Mouse (Mus musculus) cerebellum, postnatal 25 days (tissue): ENCODE data around the gene Naa30.
"Not testable (repeated sequence)": the region's sequence is repeated elsewhere in the genome, so short reads cannot be mapped to it uniquely, and the experiment has no call there.

Source experiments
- DNase-seq, 2 experiments: peaks; one replicate each; pipeline ENCODE4 v3.0.0; 2021; ENCODE audit warnings: mixed read lengths in 2 of 2

Naa30 gene

GRCm38 (mm10) chr14:49171867-49172581 is at the start of gene Naa30:
TSS of gene Naa30 (plus strand) at chr14:49172226.
- DNase-seq: peak; percentile 95 to 97

- no peak for DNase-seq
Measured at GRCm38 (mm10) chr14:49127162-49127779, 44.8 kb upstream of the Naa30 start.

- DNase-seq: no peak
Measured at GRCm38 (mm10) chr14:49128544-49129263, 43.3 kb upstream of the Naa30 start.

- no peak for DNase-seq
Measured at GRCm38 (mm10) chr14:49132391-49132790, 39.6 kb upstream of the Naa30 start.

- DNase-seq: no peak
Measured at GRCm38 (mm10) chr14:49138171-49138570, 33.9 kb upstream of the Naa30 start.

- no peak for DNase-seq
Measured at GRCm38 (mm10) chr14:49140756-49141155, 31.3 kb upstream of the Naa30 start.

- DNase-seq: peak; percentile 48 to 80
Measured at GRCm38 (mm10) chr14:49153801-49154200, 18.2 kb upstream of the Naa30 start.

- DNase-seq: no peak
Measured at GRCm38 (mm10) chr14:49155572-49155971, 16.5 kb upstream of the Naa30 start.

- no peak for DNase-seq
Measured at GRCm38 (mm10) chr14:49158143-49158925, 13.7 kb upstream of the Naa30 start.

GRCm38 (mm10) chr14:49171286-49171685 is 740 bp upstream of the Naa30 start:
- DNase-seq: peak in 1 of 2 experiments; percentile 8

GRCm38 (mm10) chr14:49172582-49172988 is 559 bp downstream of the Naa30 start:
- no peak for DNase-seq

GRCm38 (mm10) chr14:49173290-49174135 is 1.5 kb downstream of the Naa30 start:
- peak; percentile 11 to 14 for DNase-seq

- no peak for DNase-seq
Measured at GRCm38 (mm10) chr14:49179736-49180135, 7.7 kb downstream of the Naa30 start.

- DNase-seq: no peak
Measured at GRCm38 (mm10) chr14:49186270-49186669, 14.2 kb downstream of the Naa30 start.

GRCm38 (mm10) chr14:49197031-49197527 is 25.1 kb downstream of the Naa30 start:
- no peak for DNase-seq

GRCm38 (mm10) chr14:49201073-49201778 is 29.2 kb downstream of the Naa30 start:
- no peak for DNase-seq

GRCm38 (mm10) chr14:49210215-49210614 is 38.2 kb downstream of the Naa30 start:
- DNase-seq: not testable (repeated sequence)

GRCm38 (mm10) chr14:49218677-49219076 is 46.7 kb downstream of the Naa30 start:
- DNase-seq: no peak

- DNase-seq: not testable (repeated sequence)
Measured at GRCm38 (mm10) chr14:49219466-49220022, 47.5 kb downstream of the Naa30 start.

- no peak for DNase-seq
Measured at GRCm38 (mm10) chr14:49221771-49222170, 49.7 kb downstream of the Naa30 start.

GRCm38 (mm10) chr14:49226471-49226870 is 54.4 kb downstream of the Naa30 start:
- no peak for DNase-seq
